Mouse (Mus musculus) lung, embryonic 14.5 days (tissue): ENCODE measurements at regions not wholly inside any gene's neighbourhood (a gene's known extent, or its start where the extent isn't known, plus 50 kb on each side); places are given as distances from the start of the nearest gene placed in this dataset.
A peak's percentile ranks its signal among the peaks of the same experiment; 100 is the strongest.

ENCODE experiments used
- ATAC-seq: fragments of 200-750 bp; cut with Nextera tagmentation; 2 replicates; pipeline ENCODE4 v1.8.0; 2017; ENCODE audit warnings: mild to moderate bottlenecking, moderate TSS enrichment, moderate library complexity; ENCODE audit not compliant: insufficient read depth
- DNase-seq: peaks from one replicate; pipeline ENCODE4 v3.0.0-alpha.2; 2015
- H3K27ac ChIP-seq: fragments of 300-500 bp; sonication (generic); 2 replicates; pipeline ENCODE4 v1.5.1; 2014; ENCODE audit warnings: low read depth, mild to moderate bottlenecking, moderate library complexity
- H3K27me3 ChIP-seq: fragments of 300-500 bp; sonication (generic); 2 replicates; pipeline ENCODE4 v1.6.1; 2014; ENCODE audit warnings: low read length, control low read depth; ENCODE audit not compliant: insufficient read depth
- H3K36me3 ChIP-seq: fragments of 300-500 bp; sonication (generic); 2 replicates; pipeline ENCODE4 v1.6.1; 2014; ENCODE audit warnings: control low read depth; ENCODE audit not compliant: insufficient read depth
- H3K4me1 ChIP-seq: fragments of 300-500 bp; sonication (generic); 2 replicates; pipeline ENCODE4 v1.6.1; 2014; ENCODE audit warnings: antibody characterized with exemption, control low read depth; ENCODE audit not compliant: insufficient read depth
- H3K4me2 ChIP-seq: fragments of 300-500 bp; sonication (generic); 2 replicates; pipeline ENCODE4 v1.6.1; 2014; ENCODE audit warnings: mild to moderate bottlenecking
- H3K4me3 ChIP-seq: fragments of 300-500 bp; sonication (generic); 2 replicates; pipeline ENCODE4 v1.5.1; 2014; ENCODE audit warnings: low read depth, low read length
- H3K9ac ChIP-seq: fragments of 300-500 bp; sonication (generic); 2 replicates; pipeline ENCODE4 v1.6.1; 2014
- H3K9me3 ChIP-seq: fragments of 300-500 bp; sonication (generic); 2 replicates; pipeline ENCODE4 v1.6.1; 2016; ENCODE audit warnings: low read depth, low read length, control low read depth
- CTCF ChIP-seq: IDR thresholded peaks from 2 replicates; pipeline ENCODE4 v1.5.1; 2016; ENCODE audit warnings: antibody characterized with exemption, low read depth
- whole genome bisulfite sequencing: fragments of 180-500 bp; shearing (Covaris S2); extraction: QIAGEN DNeasy Blood & Tissue Kit; methylation state at CpG from one replicate; pipeline ENCODE4 v1.1.7; 2014; 5-methylcytosine and 5-hydroxymethylcytosine counted together

GRCm38 (mm10) chr7:95688151-95689146 lies 482.6 kb upstream of the Tenm4 start:
- Histone ChIP-seq H3K4me3 (peak overlapping the region; percentile 27), H3K4me1 (no peaks in the 10 kb centered on the region), H3K9me3 (no peaks in the 10 kb centered on the region), H3K4me2 (peak overlapping the region; percentile 60), H3K27me3 (no peaks in the 10 kb centered on the region), H3K9ac (peak overlapping the region; percentile 30; the same call in 1 of the 2 replicates), H3K36me3 (no peaks in the 10 kb centered on the region), H3K27ac (no peak overlapping the region)
- 15% methylated on average over 16 of the region's 16 CpGs for WGBS
- ATAC-seq (no peak; the same call in 1 of the 2 replicates), DNase-seq (no peak)
- no peak for TF ChIP-seq CTCF

- WGBS, result 27% methylated on average over 7 of the region's 7 CpGs
- Histone ChIP-seq H3K4me3 (peak overlapping the region; percentile 27), H3K27me3 (no peaks in the 10 kb centered on the region), H3K4me1 (no peaks in the 10 kb centered on the region), H3K36me3 (no peaks in the 10 kb centered on the region), H3K4me2 (peak overlapping the region; percentile 60), H3K9ac (no peak overlapping the region), H3K27ac (no peak overlapping the region), H3K9me3 (no peaks in the 10 kb centered on the region)
- ATAC-seq (no peak), DNase-seq (peak; percentile 45)
- TF ChIP-seq CTCF, result no peak
Observed at GRCm38 (mm10) chr7:95689161-95689833, 481.7 kb upstream of the Tenm4 start.

- no peak overlapping the region for H3K4me3 ChIP-seq
- 73% methylated on average over 9 of the region's 9 CpGs for WGBS
- DNase-seq (no peak), ATAC-seq (no peak)
- H3K27ac ChIP-seq, result no peak overlapping the region
- H3K4me1 ChIP-seq, result no peaks in the 10 kb centered on the region
- H3K27me3 ChIP-seq, result no peaks in the 10 kb centered on the region
- no peaks in the 10 kb centered on the region for H3K9me3 ChIP-seq
- no peaks in the 10 kb centered on the region for H3K36me3 ChIP-seq
- H3K9ac ChIP-seq, result no peak overlapping the region
- no peak for TF ChIP-seq CTCF
- H3K4me2 ChIP-seq, result no peak overlapping the region
Observed at GRCm38 (mm10) chr7:95699506-95699905, 471.5 kb upstream of the Tenm4 start.

GRCm38 (mm10) chr7:95710088-95710487 lies 461.0 kb upstream of the Tenm4 start:
- no peak overlapping the region for H3K27ac ChIP-seq
- no peak overlapping the region for H3K9ac ChIP-seq
- H3K36me3 ChIP-seq, result no peaks in the 10 kb centered on the region
- no peak for ATAC-seq
- H3K9me3 ChIP-seq, result no peaks in the 10 kb centered on the region
- TF ChIP-seq CTCF, result no peak
- WGBS, result 78% methylated on average over 7 of the region's 7 CpGs
- no peaks in the 10 kb centered on the region for H3K27me3 ChIP-seq
- H3K4me3 ChIP-seq, result no peak overlapping the region
- no peak for DNase-seq
- no peak overlapping the region for H3K4me2 ChIP-seq
- no peaks in the 10 kb centered on the region for H3K4me1 ChIP-seq

GRCm38 (mm10) chr7:95720083-95720482 lies 451.0 kb upstream of the Tenm4 start:
- H3K4me1 ChIP-seq, result no peaks in the 10 kb centered on the region
- DNase-seq (no peak), ATAC-seq (no peak)
- H3K4me3 ChIP-seq, result no peak overlapping the region
- H3K36me3 ChIP-seq, result no peaks in the 10 kb centered on the region
- no peak overlapping the region for H3K4me2 ChIP-seq
- H3K27ac ChIP-seq, result no peak overlapping the region
- H3K9ac ChIP-seq, result no peak overlapping the region
- H3K27me3 ChIP-seq, result no peaks in the 10 kb centered on the region
- no peak for TF ChIP-seq CTCF
- H3K9me3 ChIP-seq, result no peaks in the 10 kb centered on the region

GRCm38 (mm10) chr7:95725716-95726487 lies 445.1 kb upstream of the Tenm4 start:
- Histone ChIP-seq H3K27ac (no peak overlapping the region), H3K9ac (no peak overlapping the region), H3K36me3 (no peaks in the 10 kb centered on the region), H3K9me3 (no peaks in the 10 kb centered on the region), H3K4me2 (no peak overlapping the region), H3K4me1 (no peaks in the 10 kb centered on the region), H3K4me3 (no peak overlapping the region), H3K27me3 (no peaks in the 10 kb centered on the region)
- 71% methylated on average over 2 of the region's 2 CpGs for WGBS
- ATAC-seq (no peak), DNase-seq (no peak)
- TF ChIP-seq CTCF, result no peak

- H3K36me3 ChIP-seq, result no peaks in the 10 kb centered on the region
- no peak for TF ChIP-seq CTCF
- H3K4me2 ChIP-seq, result no peak overlapping the region
- H3K27ac ChIP-seq, result no peak overlapping the region
- H3K4me3 ChIP-seq, result no peak overlapping the region
- no peak overlapping the region for H3K9ac ChIP-seq
- no peaks in the 10 kb centered on the region for H3K9me3 ChIP-seq
- DNase-seq, result no peak
- no peak for ATAC-seq
- H3K4me1 ChIP-seq, result no peaks in the 10 kb centered on the region
- WGBS, result 92% methylated on average over 1 of the region's 1 CpGs
- H3K27me3 ChIP-seq, result no peaks in the 10 kb centered on the region
Observed at GRCm38 (mm10) chr7:95733807-95734206, 437.2 kb upstream of the Tenm4 start.
